Mouse (Mus musculus) cerebellum, postnatal 4 days (tissue): ENCODE measurements at regions not wholly inside any gene's neighbourhood (a gene's known extent, or its start where the extent isn't known, plus 50 kb on each side); places are given as distances from the start of the nearest gene placed in this dataset.

Experiments
- DNase-seq, 2 experiments: peaks; one replicate each; pipeline ENCODE4 v3.0.0; 2022; ENCODE audit warnings: low spot score in 2 of 2, mixed read lengths in 1 of 2

- DNase-seq = no peak
These were observed 169.7 kb downstream of the Nrp2 start for GRCm38 (mm10) chr1:62872771-62873170.

GRCm38 (mm10) chr1:62875631-62876030 is 172.5 kb downstream of the Nrp2 start:
- DNase-seq = no peak

GRCm38 (mm10) chr1:62876685-62877084 is 173.6 kb downstream of the Nrp2 start:
- DNase-seq = no peak

- no peak for DNase-seq
These were observed 177.8 kb downstream of the Nrp2 start for GRCm38 (mm10) chr1:62880882-62881291.

- no peak for DNase-seq
These were observed 178.4 kb downstream of the Nrp2 start for GRCm38 (mm10) chr1:62881477-62881876.

- no peak for DNase-seq
These were observed 178.9 kb downstream of the Nrp2 start for GRCm38 (mm10) chr1:62882028-62882427.

- no peak for DNase-seq
These were observed 181.9 kb downstream of the Nrp2 start for GRCm38 (mm10) chr1:62884876-62885480.

- no peak for DNase-seq
These were observed 184.7 kb downstream of the Nrp2 start for GRCm38 (mm10) chr1:62887585-62888483.

GRCm38 (mm10) chr1:62901375-62901774 is 198.3 kb downstream of the Nrp2 start:
- no peak for DNase-seq

- peak in 1 of 2 experiments; percentile 20 for DNase-seq
These were observed 198.8 kb downstream of the Nrp2 start for GRCm38 (mm10) chr1:62901871-62902270.

- DNase-seq = no peak
These were observed 199.9 kb downstream of the Nrp2 start for GRCm38 (mm10) chr1:62902931-62903453.

- no peak for DNase-seq
These were observed 202.7 kb downstream of the Nrp2 start for GRCm38 (mm10) chr1:62905739-62906138.

GRCm38 (mm10) chr1:62907243-62907642 is 204.2 kb downstream of the Nrp2 start:
- DNase-seq = no peak
